Mouse (Mus musculus) 416B (cell line): ENCODE measurements around the gene Mapkapk3.

Experiments used
- DNase-seq: peaks from one replicate; pipeline ENCODE4 v3.0.0; 2011; ENCODE audit warnings: low read depth

Gene Mapkapk3

GRCm38 (mm10) chr9:107288711-107289110, 966 bp downstream of the Mapkapk3 start:
- DNase-seq, result peak; percentile 93

GRCm38 (mm10) chr9:107288105-107288650, 1.5 kb downstream of the Mapkapk3 start:
- DNase-seq, result no peak

GRCm38 (mm10) chr9:107287294-107287693, 2.4 kb downstream of the Mapkapk3 start:
- DNase-seq, result peak; percentile 91

DNA sequence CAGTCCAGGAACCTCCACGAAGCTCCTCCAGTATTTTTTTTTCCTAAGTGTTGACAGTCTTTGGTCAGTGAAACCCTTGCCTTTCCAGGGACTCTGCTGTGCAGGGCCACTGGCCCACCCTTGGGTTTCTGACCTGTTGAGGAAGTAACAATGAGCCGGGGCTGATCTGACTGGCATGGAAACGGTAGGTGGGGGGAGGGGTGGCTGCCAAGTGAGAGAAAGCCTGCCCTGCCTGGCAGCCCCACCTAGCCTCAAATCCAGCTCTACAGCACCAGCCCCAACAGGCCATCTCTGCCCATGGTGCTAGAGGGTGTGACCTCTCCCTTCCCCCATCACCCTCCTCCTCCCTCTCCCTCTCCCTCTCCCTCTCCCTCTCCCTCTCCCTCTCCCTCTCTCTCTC, 4.7 kb downstream of the Mapkapk3 start:
- DNase-seq, result peak; percentile 80

DNA sequence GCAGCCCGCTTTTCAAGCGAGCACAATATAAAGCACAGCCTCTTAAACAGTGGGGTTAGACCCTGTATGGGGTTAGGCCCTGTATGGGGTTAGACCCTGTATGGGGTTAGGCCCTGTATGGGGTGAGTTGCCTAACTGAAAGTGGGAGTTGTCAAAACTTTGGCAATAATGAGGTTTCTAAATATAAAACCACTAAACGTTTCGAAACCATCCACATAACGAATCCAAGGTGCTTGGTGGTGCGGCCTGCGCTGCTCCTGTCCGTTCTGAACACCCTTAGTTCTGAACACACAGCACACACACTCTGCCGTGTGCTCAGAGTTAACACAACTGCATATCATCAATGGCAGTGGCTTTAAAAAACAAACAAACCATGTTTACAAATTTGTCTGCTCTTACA, 6.7 kb downstream of the Mapkapk3 start:
- peak; percentile 89 for DNase-seq

DNA sequence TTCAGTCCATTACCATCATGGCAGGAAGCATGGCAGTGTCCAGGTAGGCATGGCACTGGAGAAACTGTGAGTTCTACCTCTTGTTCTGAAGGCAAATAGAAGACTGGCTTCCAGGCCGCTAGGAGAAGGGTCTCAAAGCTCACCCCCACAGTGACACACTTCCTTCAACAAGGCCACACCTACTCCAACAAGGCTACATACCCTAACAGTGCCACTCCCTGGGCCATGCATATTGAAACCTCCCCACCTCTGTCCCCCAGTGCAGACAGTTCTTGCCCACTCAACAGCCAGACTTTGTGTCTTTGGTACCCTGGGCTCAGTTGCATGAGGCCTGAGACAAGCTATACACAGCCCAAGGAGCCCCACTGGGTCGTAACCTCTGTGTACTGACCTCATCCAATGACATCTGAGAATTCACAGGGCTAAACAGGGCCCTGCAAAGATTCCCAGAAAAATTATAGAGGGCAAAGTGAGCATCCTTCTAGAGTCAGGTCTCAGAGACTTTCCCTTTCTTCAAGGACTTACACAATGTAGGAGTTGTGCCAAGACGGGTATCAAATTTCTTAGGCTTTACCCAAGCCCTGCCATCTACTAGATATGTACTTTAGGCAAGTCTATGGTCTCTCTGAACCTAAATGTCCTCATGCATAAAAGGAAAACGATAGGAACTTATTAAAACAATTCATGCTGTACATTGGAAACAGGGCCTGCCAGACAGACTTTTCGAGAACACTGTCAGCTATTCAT, 8.3 kb downstream of the Mapkapk3 start:
- DNase-seq, result peak; percentile 89

- peak; percentile 99 for DNase-seq
Measured at GRCm38 (mm10) chr9:107280322-107281027, 9.2 kb downstream of the Mapkapk3 start.

DNA sequence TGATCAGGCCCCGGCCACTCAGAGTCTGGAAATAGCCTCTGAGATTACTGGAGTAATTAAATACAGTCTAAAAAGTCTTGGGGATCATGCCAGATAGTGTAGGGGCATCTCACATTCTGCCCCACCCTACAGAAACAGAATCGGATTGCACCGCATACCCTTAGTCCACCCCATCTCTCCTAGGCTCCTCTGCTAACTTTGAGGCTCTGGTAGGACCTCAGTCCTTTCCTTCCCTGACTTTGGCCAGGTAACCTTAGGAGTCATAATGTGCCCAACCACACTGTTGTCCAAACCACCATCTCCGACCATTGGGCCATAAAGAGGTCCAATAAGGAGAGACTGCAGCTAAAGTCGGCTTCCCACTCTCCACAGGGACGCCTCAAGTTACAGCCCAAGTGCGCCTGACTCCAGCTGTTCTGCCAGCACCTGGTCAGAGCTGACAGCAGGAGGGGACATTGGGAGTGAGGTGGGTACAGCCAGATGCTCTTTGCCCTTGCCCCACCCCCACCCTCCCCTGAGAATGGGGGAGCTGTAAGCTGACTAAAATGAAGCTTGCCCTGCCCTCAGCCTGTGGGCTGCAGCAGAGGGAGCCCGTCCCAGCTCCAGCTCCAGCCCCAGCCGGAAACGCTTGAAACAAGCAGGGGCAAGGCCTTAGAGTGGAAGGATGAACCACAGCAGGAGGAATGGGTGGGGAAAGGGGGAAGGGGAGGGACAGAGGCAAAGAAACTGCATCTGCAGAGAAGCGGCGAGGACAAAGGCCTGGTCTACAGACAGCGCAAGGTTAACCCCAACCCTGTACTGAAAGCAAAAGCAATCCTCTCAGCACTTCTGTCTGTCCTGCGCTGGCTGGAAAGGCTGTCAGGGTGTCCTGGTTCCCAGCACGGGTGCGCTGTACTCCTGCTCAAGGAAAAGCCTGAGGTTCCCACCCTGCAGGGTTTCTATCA, 10.0 kb downstream of the Mapkapk3 start:
- peak; percentile 81 for DNase-seq

GRCm38 (mm10) chr9:107278527-107279377, 10.9 kb downstream of the Mapkapk3 start:
- peak; percentile 97 for DNase-seq

DNA sequence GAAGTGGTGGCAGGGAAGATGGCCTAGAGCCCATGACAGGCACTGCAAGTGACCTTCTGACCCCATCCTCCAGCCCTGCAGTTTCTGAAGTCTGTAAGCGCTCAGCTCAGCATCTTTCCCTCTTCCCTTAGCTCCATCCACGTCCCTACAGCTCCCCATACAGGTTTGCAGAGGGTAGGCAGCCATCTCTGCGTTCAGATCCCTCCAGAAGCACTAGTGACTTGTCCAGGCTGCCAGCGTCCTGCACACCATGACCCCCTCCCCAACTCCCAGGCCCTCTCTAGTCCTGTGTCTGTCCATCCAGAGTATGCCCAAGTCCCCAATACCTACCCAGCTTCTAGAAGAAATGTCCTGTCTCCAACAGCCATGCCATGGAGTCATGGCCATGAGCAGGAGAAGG, 11.6 kb downstream of the Mapkapk3 start:
- DNase-seq, result peak; percentile 27

- no peak for DNase-seq
Measured at GRCm38 (mm10) chr9:107277603-107278002, 12.1 kb downstream of the Mapkapk3 start.

DNA sequence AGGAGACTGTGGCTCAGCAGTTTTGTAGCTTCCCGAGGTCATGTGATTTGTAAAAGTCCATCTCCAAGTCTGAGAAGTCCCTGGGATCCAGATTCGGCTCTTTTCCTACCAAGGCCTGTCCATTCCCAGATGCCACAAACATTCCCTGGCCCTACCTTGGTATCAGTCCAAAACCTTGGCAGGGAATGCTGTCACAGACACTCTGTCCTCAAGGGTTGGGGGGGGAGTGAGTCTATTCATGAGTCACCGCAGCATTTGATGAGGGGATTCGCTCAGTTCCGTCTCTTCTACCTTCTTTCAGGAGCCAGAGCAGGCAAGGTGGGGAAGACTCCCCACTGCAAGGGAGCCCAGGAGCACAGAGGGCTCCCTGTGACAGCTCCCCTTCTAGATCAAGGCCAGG, 14.0 kb downstream of the Mapkapk3 start:
- no peak for DNase-seq

- no peak for DNase-seq
Measured at GRCm38 (mm10) chr9:107274751-107275150, 14.9 kb downstream of the Mapkapk3 start.

DNA sequence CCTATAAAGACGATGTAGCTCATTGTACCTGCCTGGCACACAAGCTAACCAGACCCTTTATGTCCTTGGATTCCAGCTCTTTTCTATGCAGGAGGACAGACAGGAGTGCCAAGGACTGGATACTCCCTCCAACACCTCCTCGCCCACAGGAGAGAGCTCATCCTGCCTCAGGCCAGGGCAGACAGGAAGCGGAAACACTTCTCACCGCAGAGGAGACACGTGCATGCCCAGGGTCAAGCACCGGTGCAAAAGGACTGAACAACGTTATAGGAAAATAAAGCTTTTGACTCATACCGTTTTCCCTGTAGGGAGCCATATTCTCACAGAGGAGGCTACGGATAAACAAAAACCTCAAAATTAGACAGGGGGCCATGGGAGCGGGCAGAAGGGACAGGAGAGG, 16.5 kb downstream of the Mapkapk3 start:
- peak; percentile 67 for DNase-seq

- DNase-seq, result peak; percentile 58
Measured at GRCm38 (mm10) chr9:107272284-107272683, 17.4 kb downstream of the Mapkapk3 start.

DNA sequence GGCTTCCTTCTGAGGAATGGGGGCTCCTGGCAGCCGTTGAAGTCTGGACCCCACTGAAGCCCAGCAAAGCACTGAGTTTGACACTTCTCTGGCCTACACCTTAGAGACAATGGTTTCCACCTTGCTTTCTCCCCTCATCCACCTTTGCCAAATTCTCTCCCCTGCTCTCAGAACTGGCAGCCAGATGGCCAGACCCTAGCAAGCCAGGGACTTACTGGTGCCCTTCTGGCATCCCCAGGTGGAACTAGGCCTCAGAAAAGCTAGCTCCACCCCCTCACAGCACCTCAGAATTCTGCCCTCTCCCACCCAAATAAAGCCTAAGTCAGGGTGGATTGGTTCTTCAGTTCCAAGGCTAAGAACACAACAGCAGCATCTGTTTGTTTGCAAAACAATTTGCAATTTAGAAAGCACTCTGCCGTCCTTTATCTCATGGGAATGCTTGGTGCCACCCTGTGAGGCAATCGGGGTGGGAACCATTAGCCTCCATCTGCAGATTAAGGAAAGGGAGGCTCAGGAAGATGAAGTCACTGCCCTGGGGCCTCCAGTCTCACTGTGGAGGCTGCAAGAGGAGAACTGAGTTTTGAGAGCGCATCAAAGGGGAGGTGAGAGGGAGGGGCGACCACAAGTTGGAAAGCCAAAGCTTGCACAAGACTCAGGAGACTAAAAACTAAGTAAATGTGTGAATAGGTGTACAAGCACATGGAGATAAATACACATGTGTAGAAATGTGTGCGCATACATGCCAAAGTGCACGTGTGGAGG, 18.3 kb downstream of the Mapkapk3 start:
- peak; percentile 54 for DNase-seq

- DNase-seq, result no peak
Measured at GRCm38 (mm10) chr9:107269772-107270171, 19.9 kb downstream of the Mapkapk3 start.

DNA sequence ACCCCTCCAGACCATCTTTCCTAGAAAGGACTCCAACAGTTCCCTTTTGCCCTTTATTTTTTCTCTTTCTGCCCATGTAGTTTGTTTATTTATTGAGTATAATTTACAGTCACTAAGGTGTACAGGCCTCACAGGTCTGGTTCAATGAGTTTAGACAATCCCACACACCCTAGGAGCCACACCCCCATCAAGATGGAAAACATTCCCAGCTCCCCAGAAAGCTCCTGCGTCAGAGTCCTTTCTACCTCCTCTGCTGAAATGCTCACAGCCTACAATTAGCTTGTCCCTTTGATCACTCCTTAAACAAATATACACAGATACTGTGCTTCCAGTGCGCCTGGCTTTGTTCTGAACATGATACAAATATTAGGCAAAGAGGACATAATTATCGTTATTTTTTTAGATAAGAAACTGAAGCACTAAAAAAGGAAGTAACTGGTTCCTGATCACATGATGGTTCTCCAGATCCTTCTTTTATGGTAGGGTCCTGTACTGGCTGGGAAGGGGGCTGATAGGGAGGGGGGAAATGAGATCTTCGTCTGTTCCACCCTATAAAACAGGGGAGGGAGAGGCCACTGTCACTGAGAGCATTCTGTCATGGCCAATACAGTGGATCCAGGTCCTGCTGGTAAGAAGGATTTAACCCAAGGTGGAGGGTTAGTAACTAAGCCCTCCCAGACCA, 21.8 kb downstream of the Mapkapk3 start:
- no peak for DNase-seq

DNA sequence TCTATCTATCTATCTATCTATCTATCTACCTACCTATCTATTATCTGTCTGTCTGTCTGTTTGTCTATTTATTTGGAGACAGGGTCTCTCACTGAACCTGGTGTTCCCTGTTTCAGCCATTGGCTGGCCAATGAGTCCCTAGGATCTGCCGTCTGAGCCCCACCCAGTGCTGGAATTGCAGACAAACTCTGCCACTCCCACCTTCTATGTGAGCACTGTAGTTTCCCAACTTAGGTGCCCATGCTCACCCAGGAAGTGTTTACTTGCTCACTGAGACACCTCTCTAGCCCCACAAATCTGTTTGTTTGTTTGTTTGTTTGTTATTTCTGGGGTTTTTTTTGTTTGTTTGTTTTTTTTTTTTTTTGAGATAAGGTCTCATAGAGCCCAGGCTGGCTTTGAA, 22.6 kb downstream of the Mapkapk3 start:
- DNase-seq, result no peak

- DNase-seq, result peak; percentile 66
Measured at GRCm38 (mm10) chr9:107264731-107265130, 24.9 kb downstream of the Mapkapk3 start.
